Mouse (Mus musculus): ENCODE measurements at regions not wholly inside any gene's neighbourhood (a gene's known extent, or its start where the extent isn't known, plus 50 kb on each side); places are given as distances from the start of the nearest gene placed in this dataset.

DNA sequence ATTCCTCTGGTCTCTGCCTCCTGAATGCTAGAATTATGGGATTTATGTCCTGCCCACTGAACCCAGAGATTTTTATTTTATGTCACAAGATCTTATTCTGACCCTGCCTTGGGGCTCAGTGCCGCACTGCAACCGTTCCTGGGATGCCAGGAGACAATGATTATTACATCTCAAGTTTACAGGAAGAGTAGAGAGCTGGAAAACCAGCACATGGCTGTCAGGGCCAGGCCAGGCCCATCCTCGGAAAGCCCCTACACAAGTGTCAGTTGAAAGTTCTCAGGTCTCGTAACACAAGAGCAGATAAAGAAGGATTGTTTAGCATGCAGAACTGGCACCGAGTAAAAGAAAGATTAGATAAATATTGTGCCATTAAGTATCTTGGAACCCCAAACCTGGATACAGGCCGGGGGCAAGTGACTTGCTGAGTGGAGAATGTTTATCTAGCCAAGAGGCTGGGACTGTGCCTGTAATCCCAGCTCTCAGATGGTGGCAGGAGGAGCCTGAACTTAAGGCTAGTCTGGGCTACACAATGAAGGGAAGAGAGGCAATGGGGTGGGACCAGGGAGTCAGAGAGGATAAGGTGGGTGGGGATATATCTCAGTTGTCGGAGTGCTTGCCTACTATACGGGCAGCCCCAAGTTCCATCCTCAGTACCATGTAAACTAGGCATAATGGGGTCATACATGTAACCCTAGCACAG lies 132.3 kb downstream of the Cd24a start:
- TF ChIP-seq CTCF (IDR thresholded peaks at IDR 0.05; ENCODE audit: low read depth) (no peak), EP300 (IDR thresholded peaks at IDR 0.05; ENCODE audit: low read depth) (no peak)
